Mouse (Mus musculus) cerebellum, adult 2 months (tissue): Measurements from ENCODE around the gene Hnrnpl. TPM values are rescaled to one million over a fixed set of nuclear protein-coding genes. Genes with fewer than 3 reads are reported as not detected.

Experiments used
- DNase-seq, 2 experiments: peaks; one replicate each; pipeline ENCODE4 v3.0.0; 2021
- H3K27ac ChIP-seq: fragments of 200-500 bp; 2 replicates; pipeline ENCODE4 v1.5.1; 2012; ENCODE audit warnings: low read length, control low read depth, inconsistent platforms; ENCODE audit not compliant: insufficient read depth
- H3K27me3 ChIP-seq: fragments of 200-500 bp; 2 replicates; pipeline ENCODE4 v1.6.1; 2012; ENCODE audit warnings: inconsistent platforms, mild to moderate bottlenecking, low read length, moderate library complexity; ENCODE audit not compliant: control insufficient read depth, insufficient read depth
- H3K4me1 ChIP-seq: fragments of 200-500 bp; 2 replicates; pipeline ENCODE4 v1.6.1; 2011; ENCODE audit warnings: low read length; ENCODE audit not compliant: control insufficient read depth, insufficient read depth
- H3K4me3 ChIP-seq: fragments of 200-500 bp; replicated peaks from 2 replicates; pipeline ENCODE3; 2011; ENCODE audit warnings: mild to moderate bottlenecking, low read depth, low read length, control low read depth; ENCODE audit not compliant: insufficient read depth
- CTCF ChIP-seq: fragments of 200-500 bp; IDR thresholded peaks from 2 replicates; pipeline ENCODE4 v1.5.1; 2011; ENCODE audit warnings: low read depth, mild to moderate bottlenecking, control low read depth, low read length, moderate library complexity, borderline replicate concordance; ENCODE audit not compliant: insufficient read depth
- POLR2A ChIP-seq: fragments of 200-500 bp; IDR thresholded peaks from 2 replicates; pipeline ENCODE4 v1.6.1; 2011; ENCODE audit warnings: low read length, control low read depth, borderline replicate concordance; ENCODE audit not compliant: insufficient read depth
- WGBS: fragments of 180-500 bp; shearing (Covaris S2); methylation state at CpG from one replicate; pipeline ENCODE4 v1.1.7; 2018; 5-methylcytosine and 5-hydroxymethylcytosine counted together
- polyA plus RNA-seq: library from polyadenylated mRNA; depleted of rRNA; stranded (reverse); fragments of >200 nt; gene quantifications from 2 replicates; pipeline ENCODE4 v1.2.3, GENCODE M21; 2012

The Hnrnpl gene
- polyA plus RNA-seq, 1 experiment, result 366 TPM

DNA sequence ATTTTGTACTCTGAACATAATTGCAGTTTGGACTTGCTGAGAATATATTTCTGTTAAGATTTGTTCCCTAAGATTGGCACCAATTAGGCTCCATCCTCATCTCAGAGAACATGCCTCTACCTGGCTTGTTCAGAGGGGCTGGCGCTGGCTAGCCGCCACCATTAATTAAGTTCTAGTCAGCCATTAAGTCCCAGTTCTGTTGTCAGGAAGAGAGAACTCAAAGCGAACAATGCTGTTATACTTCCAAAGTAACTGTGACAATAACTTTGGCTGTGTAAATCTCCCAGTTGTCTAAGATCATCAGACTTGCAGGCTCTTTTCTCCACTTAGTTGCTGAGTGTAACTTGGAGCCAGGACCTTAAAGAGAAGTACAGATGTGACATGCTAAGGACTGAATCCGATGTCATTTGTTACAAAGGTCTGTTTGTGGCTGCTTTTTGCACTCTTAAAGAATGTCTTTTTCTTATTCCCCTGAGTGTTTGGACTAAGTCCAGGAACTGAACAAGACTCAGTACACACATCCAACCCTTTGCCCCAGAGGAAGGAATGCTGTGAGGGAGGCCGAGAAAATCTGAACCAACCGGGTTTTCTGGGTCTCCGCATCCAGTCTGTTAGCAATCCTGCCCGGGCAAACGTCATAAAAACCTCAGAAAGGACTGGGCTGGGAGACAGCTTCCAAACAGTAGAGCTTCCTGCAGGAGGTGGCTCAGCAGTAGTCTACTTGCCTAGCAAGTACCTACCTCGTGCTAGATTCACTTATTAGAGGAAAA is 6.3 kb upstream of the Hnrnpl start:
- TF ChIP-seq CTCF, result no peak
- no peak for TF ChIP-seq POLR2A
- WGBS, result 35% methylated on average over 10 of the region's 10 CpGs
- DNase-seq, result no peak
- Histone ChIP-seq H3K27me3 (no peaks in the 10 kb centered on the region), H3K4me1 (no peaks in the 10 kb centered on the region; the same call in 1 of the 2 replicates), H3K4me3 (no peak overlapping the region), H3K27ac (peak overlapping the region; percentile 18; the same call in 1 of the 2 replicates)

DNA sequence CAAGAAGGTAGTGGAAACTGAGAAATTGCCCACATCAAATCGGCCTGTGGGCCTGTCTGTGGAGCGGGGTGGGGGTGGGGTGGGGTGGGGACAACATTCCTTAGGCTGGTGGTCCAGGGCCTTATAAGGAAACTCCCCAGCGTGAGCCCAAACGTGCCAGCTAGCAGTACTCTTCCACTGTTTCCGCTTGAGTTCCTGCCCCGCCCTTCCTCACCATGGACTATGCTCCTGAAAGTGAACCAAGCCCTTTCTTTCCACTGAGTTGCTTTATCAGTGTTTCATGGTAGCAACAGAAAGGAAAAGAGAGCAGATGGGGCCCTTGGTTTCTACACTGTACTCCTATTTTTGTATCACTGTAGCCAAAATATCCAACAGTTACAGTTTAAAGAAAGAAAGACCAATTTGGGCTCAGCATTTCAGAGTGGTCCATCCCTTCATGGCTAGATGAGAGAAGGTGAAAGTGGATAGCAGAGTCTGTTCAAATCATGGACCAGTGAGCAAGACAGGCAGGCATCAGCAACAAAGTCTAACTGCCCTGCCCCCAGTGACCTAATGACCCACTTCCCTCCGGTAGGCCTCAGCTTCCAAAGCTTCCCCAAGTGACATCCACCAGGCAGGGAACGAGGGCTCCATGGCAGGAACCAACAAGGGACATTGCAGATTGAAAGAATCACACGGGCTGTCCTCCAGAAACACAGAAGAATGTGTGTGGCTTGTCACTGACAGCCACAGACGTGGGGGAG is 5.3 kb upstream of the Hnrnpl start:
- DNase-seq, result no peak
- no peaks in the 10 kb centered on the region for H3K27me3 ChIP-seq
- no peak overlapping the region for H3K4me3 ChIP-seq
- 45% methylated on average over 10 of the region's 10 CpGs for WGBS
- no peak overlapping the region for H3K27ac ChIP-seq
- no peaks in the 10 kb centered on the region; the same call in 1 of the 2 replicates for H3K4me1 ChIP-seq
- TF ChIP-seq CTCF (no peak), POLR2A (no peak)

DNA sequence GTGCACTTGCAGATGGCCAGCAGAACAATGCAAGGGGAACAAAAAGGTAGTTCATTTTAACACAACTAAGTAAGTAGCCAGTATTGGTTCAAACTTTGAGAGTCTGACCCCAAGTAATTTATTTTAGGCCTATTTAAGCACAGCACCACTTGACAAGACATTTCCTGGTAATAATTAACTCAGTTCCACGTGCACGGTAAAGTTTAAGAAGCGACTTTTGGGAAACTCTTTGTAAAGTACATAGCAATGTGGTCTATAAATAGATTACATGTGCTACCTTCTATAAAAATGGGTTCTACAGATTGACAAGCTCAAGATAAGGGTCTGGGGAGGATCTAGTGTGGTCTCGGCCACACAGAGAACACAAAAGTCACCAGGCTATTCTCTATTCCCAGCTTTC is 4.6 kb upstream of the Hnrnpl start:
- H3K27me3 ChIP-seq, result no peaks in the 10 kb centered on the region
- TF ChIP-seq POLR2A (no peak), CTCF (no peak)
- WGBS, result 97% methylated on average over 4 of the region's 4 CpGs

DNA sequence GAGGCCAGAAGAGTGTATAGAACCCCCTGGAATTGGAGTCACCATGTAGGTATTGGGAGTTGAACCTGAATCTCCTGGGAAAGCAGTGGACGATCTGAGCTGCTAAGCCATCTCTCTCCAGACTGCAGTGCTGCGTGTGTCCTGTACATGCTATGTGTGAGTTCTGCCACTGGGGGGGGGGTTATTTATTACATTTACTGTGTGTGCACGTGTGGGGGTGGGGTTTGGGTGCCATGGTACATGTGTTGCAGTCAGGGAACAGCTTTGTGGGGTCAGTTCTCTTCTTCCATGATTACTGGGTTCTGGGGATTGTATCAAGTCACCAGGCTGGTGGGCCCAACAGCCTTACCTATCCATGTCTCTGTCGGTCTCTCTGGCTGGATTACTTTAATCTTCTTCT is 1.5 kb upstream of the Hnrnpl start:
- Histone ChIP-seq H3K4me3 (no peak overlapping the region), H3K27ac (no peak overlapping the region), H3K27me3 (no peaks in the 10 kb centered on the region), H3K4me1 (no peaks in the 10 kb centered on the region; the same call in 1 of the 2 replicates)
- WGBS, result 48% methylated on average over 4 of the region's 4 CpGs
- no peak for DNase-seq
- TF ChIP-seq CTCF, result 0 out of 2 replicates have a peak, but pooled peaks have one; percentile 9
- TF ChIP-seq POLR2A, result no peak

More for the DNA sequence above, 4.6 kb upstream of the Hnrnpl start:
- Histone ChIP-seq H3K4me1 (no peaks in the 10 kb centered on the region; the same call in 1 of the 2 replicates), H3K27ac (no peak overlapping the region), H3K4me3 (no peak overlapping the region)
- no peak for DNase-seq

DNA sequence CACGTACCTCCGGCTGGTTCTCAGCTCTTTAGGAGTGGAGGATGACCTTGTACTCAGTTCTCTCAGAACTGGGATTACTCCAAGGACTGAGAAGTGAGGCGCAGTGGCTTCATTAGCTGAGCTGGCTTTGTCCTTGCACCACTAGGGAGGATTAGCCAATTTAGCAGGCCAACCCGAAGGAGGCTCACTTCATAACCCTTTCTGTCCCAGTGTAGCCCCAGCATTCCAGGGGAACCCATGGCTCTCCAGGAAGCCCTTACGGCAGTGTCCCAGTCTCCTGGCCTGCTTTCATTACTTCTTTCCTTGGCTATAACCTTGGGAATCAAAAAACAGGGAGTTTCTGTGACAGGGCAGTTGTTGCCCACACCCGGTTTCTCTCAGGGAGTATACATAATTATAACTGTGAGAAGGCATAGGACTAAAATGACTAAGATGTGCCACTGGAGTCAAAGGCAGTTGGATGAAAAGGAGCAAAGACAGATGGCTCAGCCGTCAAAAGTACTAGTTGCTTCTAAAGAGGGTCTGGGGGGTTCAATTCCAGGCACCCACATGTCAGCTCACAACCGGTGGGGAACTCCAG is 610 bp upstream of the Hnrnpl start:
- no peaks in the 10 kb centered on the region; the same call in 1 of the 2 replicates for H3K4me1 ChIP-seq
- H3K27ac ChIP-seq, result peak overlapping the region; percentile 95
- TF ChIP-seq POLR2A, result no peak
- no peak for TF ChIP-seq CTCF
- DNase-seq, result peak in 1 of 2 experiments; percentile 52
- H3K27me3 ChIP-seq, result no peaks in the 10 kb centered on the region
- WGBS, result 14% methylated on average over 6 of the region's 8 CpGs
- H3K4me3 ChIP-seq, result peak overlapping the region; percentile 72

DNA sequence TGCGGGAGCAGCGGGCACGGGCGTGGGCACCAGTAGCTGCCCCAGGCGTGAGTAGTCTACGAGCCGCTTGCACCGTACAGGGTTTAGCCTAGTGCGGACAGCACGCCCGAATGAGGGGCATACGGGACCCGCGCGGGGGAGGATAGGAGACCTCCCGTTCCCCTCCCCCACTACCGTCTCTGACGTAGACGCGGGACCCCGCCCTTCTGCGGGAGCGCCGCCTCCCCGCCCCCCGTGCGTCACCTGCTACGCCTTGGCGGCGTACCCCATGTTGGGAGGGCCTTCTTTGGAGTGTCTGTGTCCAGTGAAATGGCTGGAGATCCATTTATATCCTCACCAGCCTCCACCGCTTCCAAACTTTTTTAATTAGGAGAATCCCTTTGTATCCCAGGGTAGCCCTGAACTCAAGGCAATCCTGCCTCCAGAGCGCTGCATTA is 634 bp downstream of the Hnrnpl start:
- Histone ChIP-seq H3K4me3 (peak overlapping the region; percentile 72), H3K27ac (peak overlapping the region; percentile 94), H3K4me1 (no peaks in the 10 kb centered on the region; the same call in 1 of the 2 replicates), H3K27me3 (no peaks in the 10 kb centered on the region)
- DNase-seq, result peak; percentile 96
- WGBS, result under 1% methylated on average over 32 of the region's 32 CpGs
- peak; percentile 67 for TF ChIP-seq POLR2A
- no peak for TF ChIP-seq CTCF

DNA sequence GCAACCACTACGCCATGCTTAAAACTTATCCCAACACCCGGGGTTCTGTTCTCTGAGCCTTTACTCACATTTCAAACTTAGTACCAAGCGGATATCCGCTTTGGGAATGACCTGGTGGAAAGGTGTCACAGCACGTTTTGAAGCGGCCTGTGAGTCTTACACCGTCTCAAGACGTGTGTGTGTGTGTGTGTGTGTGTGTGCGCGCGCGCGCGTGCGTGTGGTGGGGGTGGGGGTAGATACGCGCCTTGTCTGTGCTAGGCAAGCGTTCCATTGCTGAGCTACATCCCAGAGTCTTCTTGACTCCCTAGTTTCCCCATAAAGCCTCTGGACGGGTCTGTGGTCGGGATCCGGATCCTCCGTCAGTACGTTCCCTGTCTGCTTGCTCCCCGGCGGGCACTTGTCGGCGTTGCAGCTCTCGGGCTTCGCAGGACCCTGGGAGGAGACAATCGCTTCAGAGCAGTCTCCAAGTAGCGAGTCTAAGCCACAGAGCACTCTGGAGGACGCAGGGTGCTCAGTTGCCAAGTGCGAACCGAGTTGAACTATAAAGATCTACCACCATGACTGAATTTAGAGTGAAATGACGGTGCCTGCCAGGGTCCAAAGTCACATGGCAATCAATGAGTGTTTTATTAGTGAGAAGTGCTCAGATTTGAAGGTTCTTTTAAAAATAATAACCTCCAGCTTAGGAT is 1.2 kb downstream of the Hnrnpl start:
- WGBS, result under 1% methylated on average over 35 of the region's 35 CpGs
- peak overlapping the region; percentile 72 for H3K4me3 ChIP-seq
- TF ChIP-seq POLR2A (no peak), CTCF (no peak)
- no peaks in the 10 kb centered on the region; the same call in 1 of the 2 replicates for H3K4me1 ChIP-seq
- peak; percentile 70 to 71 for DNase-seq
- H3K27ac ChIP-seq, result peak overlapping the region; percentile 94
- no peaks in the 10 kb centered on the region for H3K27me3 ChIP-seq
